Mouse (Mus musculus) layer of hippocampus, adult 2 months (tissue): ENCODE results near the gene Adprm. TPM values are rescaled to one million over a fixed set of nuclear protein-coding genes. Genes with fewer than 3 reads are reported as not detected.
A peak's percentile ranks its signal among the peaks of the same experiment; 100 is the strongest.

Experiments
- DNase-seq, 2 experiments: peaks; one replicate each; pipeline ENCODE4 v3.0.0; 2022; ENCODE audit warnings: low spot score in 2 of 2
- H3K27ac ChIP-seq: fragments of 200-600 bp; 2 replicates; pipeline ENCODE4 v1.8.1; 2022
- H3K4me3 ChIP-seq: fragments of 200-600 bp; 2 replicates; pipeline ENCODE4 v1.8.1; 2022; ENCODE audit warnings: mild to moderate bottlenecking
- CTCF ChIP-seq: fragments of 200-600 bp; conservative IDR thresholded peaks from 2 replicates; pipeline ENCODE4 v1.8.1; 2022; ENCODE audit warnings: antibody characterized with exemption, mild to moderate bottlenecking, moderate library complexity
- total RNA-seq, 2 experiments: library from RNA; stranded (reverse); gene quantifications; 2 replicates each; pipeline ENCODE4 v1.2.3; 2021

Adprm gene
- total RNA-seq, 2 experiments from 2014 or later, result 27.7 to 29.3 TPM

DNA sequence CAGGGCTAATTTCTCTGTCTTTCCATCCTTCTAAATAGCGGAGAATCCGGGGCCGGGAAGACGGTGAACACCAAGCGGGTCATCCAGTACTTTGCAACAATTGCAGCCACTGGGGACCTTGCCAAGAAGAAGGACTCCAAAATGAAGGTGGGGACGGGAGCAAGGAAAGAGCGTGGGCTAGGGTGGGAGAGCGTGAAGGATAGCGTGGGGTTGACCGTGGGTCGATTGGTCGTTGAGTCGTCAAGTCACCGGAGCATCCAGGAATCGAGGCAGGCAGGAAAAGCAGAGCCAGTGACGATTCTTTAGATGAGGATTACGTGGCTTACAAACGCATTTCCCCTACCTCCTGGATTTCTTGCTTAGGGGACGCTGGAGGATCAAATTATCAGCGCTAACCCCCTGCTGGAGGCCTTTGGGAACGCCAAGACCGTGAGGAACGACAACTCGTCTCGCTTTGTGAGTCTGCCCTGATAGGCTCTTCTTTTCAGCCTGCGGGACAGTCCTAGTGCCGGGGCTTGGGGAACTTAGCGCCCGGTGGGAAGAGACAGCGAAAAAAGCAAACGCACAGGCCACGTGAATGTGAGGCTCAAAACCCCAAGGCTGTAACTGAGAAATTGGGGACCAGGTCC is 31.4 kb upstream of the Adprm start:
- peak; percentile 45 for TF ChIP-seq CTCF

GRCm38 (mm10) chr11:67083239-67083638 is 30.8 kb upstream of the Adprm start:
- H3K4me3 ChIP-seq, result no peak overlapping the region
- no peak for DNase-seq
- TF ChIP-seq CTCF, result no peak
- no peak overlapping the region for H3K27ac ChIP-seq

More for the DNA sequence above, 31.4 kb upstream of the Adprm start:
- no peak overlapping the region for H3K27ac ChIP-seq
- DNase-seq, result no peak
- H3K4me3 ChIP-seq, result no peak overlapping the region

GRCm38 (mm10) chr11:67082793-67083192 is 30.4 kb upstream of the Adprm start:
- TF ChIP-seq CTCF, result no peak
- no peak overlapping the region for H3K27ac ChIP-seq
- DNase-seq, result no peak
- no peak overlapping the region for H3K4me3 ChIP-seq

DNA sequence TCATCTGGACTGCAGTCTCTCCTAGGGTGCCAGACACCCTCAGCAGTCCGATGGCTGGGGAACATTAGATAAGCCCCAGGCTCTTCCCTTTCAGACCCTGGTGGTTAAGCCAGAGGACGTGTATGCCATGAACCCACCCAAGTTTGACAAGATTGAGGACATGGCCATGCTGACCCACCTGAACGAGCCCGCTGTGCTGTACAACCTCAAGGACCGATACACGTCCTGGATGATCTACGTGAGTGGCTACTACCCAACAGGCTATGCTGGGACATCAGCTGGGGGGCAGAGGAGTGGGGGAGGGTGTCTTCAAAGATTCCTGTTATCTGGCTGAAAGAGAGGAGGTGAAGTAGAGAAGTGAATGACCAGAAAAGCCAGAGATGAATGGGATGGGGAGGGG is 29.8 kb upstream of the Adprm start:
- no peak for DNase-seq
- no peak overlapping the region for H3K4me3 ChIP-seq
- H3K27ac ChIP-seq, result no peak overlapping the region
- no peak for TF ChIP-seq CTCF

- no peak overlapping the region for H3K27ac ChIP-seq
- no peak for DNase-seq
- no peak overlapping the region for H3K4me3 ChIP-seq
- TF ChIP-seq CTCF, result no peak
Observed at GRCm38 (mm10) chr11:67081125-67081649, 28.8 kb upstream of the Adprm start.

- TF ChIP-seq CTCF, result peak; percentile 94
- Histone ChIP-seq H3K4me3 (no peak overlapping the region), H3K27ac (no peak overlapping the region)
- peak; percentile 51 to 76 for DNase-seq
Observed at GRCm38 (mm10) chr11:67080168-67080567, 27.8 kb upstream of the Adprm start.

DNA sequence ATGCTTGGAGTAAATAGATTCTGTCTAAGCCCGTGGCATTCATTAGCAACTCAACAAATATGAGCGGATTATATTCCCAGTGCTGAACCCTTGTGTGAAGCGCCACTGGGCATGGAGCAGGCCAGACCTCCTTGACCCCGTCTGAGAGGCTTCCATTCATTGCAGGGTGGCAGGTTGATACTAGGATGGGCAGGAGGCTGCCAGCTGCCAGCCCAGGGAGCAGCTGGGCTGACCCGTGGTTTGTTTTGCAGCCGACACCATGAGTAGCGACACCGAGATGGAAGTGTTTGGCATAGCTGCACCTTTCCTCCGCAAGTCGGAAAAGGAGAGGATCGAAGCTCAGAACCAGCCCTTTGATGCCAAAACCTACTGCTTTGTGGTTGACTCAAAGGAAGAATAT is 27.3 kb upstream of the Adprm start:
- no peak for TF ChIP-seq CTCF
- no peak overlapping the region for H3K27ac ChIP-seq
- H3K4me3 ChIP-seq, result no peak overlapping the region
- no peak for DNase-seq

DNA sequence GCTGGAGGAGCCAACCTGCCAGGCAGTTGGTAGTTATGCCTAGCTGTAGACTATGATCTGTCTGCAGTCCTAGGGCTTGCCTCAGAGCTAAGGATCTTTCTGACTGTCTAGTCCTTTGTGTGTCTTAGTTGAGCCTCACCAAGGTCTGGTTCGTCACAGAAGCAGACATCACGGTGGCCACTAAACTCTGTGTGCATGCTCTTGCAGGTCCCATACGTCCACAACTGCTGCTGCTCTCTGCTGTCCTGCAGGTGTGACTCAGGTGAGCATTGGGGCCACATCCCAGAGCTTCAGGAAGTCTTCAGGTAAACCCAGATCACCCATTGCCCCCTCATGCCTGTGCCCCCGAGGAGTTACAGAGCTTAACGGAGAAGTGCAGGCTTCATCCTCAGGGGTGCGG is 26.5 kb upstream of the Adprm start:
- DNase-seq, result no peak
- TF ChIP-seq CTCF, result no peak
- Histone ChIP-seq H3K27ac (no peak overlapping the region), H3K4me3 (no peak overlapping the region)

- H3K4me3 ChIP-seq, result no peak within 1 kb of the TSS
- no peak within 1 kb of the TSS for H3K27ac ChIP-seq
- TF ChIP-seq CTCF, result no peak
- no peak for DNase-seq
Observed at GRCm38 (mm10) chr11:67078000-67078399, 25.6 kb upstream of the Adprm start, which contains the start of gene Myh3. Gene Myh3, plus strand, starts transcription at chr11:67078300.

- H3K4me3 ChIP-seq, result no peak overlapping the region
- H3K27ac ChIP-seq, result no peak overlapping the region
- TF ChIP-seq CTCF, result no peak
- DNase-seq, result no peak
Observed at GRCm38 (mm10) chr11:67077435-67077834, 25.0 kb upstream of the Adprm start.

DNA sequence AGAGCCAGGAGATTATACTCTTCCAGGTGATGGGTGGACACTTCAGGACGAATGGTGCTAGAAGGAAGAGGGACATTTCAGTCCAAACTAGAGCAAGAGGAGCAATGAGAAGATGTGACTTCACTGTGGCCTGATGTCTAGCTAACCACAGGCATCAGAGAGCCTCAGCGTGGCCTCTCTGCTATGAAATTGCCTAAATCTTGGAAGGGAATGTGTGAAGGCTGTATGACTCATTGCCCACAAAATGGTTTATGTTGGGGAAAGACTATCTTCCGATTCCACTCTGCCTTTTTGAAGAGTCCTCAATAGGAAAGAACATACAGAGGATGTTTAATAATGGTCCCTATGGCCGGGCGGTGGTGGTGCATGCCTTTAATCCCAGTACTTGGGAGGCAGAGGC is 24.4 kb upstream of the Adprm start:
- Histone ChIP-seq H3K4me3 (no peak overlapping the region), H3K27ac (no peak overlapping the region)
- no peak for DNase-seq
- no peak for TF ChIP-seq CTCF

- Histone ChIP-seq H3K4me3 (no peak overlapping the region), H3K27ac (peak overlapping the region; percentile 39; the same call in 1 of the 2 replicates)
- no peak for DNase-seq
- no peak for TF ChIP-seq CTCF
Observed at GRCm38 (mm10) chr11:67075036-67075435, 22.6 kb upstream of the Adprm start.

- TF ChIP-seq CTCF, result no peak
- H3K4me3 ChIP-seq, result no peak overlapping the region
- no peak for DNase-seq
- no peak overlapping the region for H3K27ac ChIP-seq
Observed at GRCm38 (mm10) chr11:67072615-67073130, 20.3 kb upstream of the Adprm start.

- DNase-seq, result no peak
- no peak overlapping the region for H3K4me3 ChIP-seq
Observed at GRCm38 (mm10) chr11:67067741-67068140, 15.3 kb upstream of the Adprm start.

DNA sequence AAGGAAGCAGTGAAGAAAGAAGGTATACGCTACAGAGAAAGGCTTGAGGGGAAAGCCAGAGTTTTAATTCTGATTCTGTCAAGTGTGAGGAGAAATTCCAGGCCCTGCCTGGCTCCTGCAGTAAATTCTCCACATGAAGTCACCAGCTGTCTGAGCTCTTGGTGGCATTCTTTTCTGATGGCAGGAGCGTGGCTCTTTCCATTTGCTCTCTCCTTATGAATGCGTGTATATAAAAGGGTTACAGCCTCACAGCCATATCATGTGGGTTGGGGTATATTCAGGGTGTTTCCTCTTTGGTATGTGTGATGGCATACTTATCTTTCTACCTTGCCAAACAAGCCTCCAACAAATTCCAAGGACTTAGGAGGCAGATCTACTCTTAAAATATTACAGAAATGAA is 10.3 kb upstream of the Adprm start:
- no peak overlapping the region for H3K4me3 ChIP-seq
- no peak for TF ChIP-seq CTCF
- no peak for DNase-seq
- no peak overlapping the region for H3K27ac ChIP-seq

More at GRCm38 (mm10) chr11:67067741-67068140, 15.3 kb upstream of the Adprm start:
- no peak overlapping the region for H3K27ac ChIP-seq
- TF ChIP-seq CTCF, result no peak
